Mouse (Mus musculus) ES-Bruce4 (cell line): ENCODE data around the gene Gucy2c. TPM values are rescaled to one million over a fixed set of nuclear protein-coding genes. Genes with fewer than 3 reads are reported as not detected.

Source experiments
- H3K27ac ChIP-seq: 2 replicates; pipeline ENCODE4 v1.5.1; 2012; ENCODE audit warnings: low read length, inconsistent platforms; ENCODE audit not compliant: insufficient read depth
- H3K27me3 ChIP-seq: 2 replicates; pipeline ENCODE4 v1.6.1; 2012; ENCODE audit warnings: mild to moderate bottlenecking, low read length, inconsistent platforms; ENCODE audit not compliant: control insufficient read depth, poor library complexity, insufficient read depth, severe bottlenecking
- H3K36me3 ChIP-seq: 2 replicates; pipeline ENCODE4 v1.6.1; 2012; ENCODE audit warnings: inconsistent platforms, mild to moderate bottlenecking, low read length, moderate library complexity; ENCODE audit not compliant: control insufficient read depth, poor library complexity, insufficient read depth, severe bottlenecking
- H3K4me1 ChIP-seq: one replicate; pipeline ENCODE4 v1.8.1; 2011; ENCODE audit warnings: low read length; ENCODE audit not compliant: control insufficient read depth, insufficient read depth
- H3K4me3 ChIP-seq: 2 replicates; pipeline ENCODE4 v1.5.1; 2011; ENCODE audit warnings: low read depth, mild to moderate bottlenecking, low read length
- H3K9ac ChIP-seq: 2 replicates; pipeline ENCODE4 v1.6.1; 2012; ENCODE audit warnings: low read depth, mild to moderate bottlenecking, inconsistent platforms; ENCODE audit not compliant: poor library complexity, severe bottlenecking
- H3K9me3 ChIP-seq: replicated peaks from 2 replicates; pipeline ENCODE4 v1.6.1; 2012; ENCODE audit warnings: mild to moderate bottlenecking, low read length, inconsistent platforms; ENCODE audit not compliant: control insufficient read depth, poor library complexity, insufficient read depth, severe bottlenecking
- CTCF ChIP-seq: IDR thresholded peaks from one replicate; pipeline ENCODE4 v1.8.1; 2011; ENCODE audit warnings: low read depth, low read length
- EP300 ChIP-seq: IDR thresholded peaks from 2 replicates; pipeline ENCODE4 v1.6.1; 2011; ENCODE audit warnings: low read depth, low read length; ENCODE audit not compliant: insufficient read depth
- POLR2A ChIP-seq: IDR thresholded peaks from one replicate; pipeline ENCODE4 v1.8.1; 2011; ENCODE audit warnings: low read length; ENCODE audit not compliant: insufficient read depth
- polyA plus RNA-seq: library from polyadenylated mRNA; stranded (reverse); fragments of >200 nt; gene quantifications from 2 replicates; pipeline ENCODE4 v1.2.4, GENCODE M21; 2011; ENCODE audit warnings: low read depth; ENCODE audit not compliant: missing spikeins, insufficient read depth, insufficient read length

Gene Gucy2c
- polyA plus RNA-seq, 1 experiment = not detected

DNA sequence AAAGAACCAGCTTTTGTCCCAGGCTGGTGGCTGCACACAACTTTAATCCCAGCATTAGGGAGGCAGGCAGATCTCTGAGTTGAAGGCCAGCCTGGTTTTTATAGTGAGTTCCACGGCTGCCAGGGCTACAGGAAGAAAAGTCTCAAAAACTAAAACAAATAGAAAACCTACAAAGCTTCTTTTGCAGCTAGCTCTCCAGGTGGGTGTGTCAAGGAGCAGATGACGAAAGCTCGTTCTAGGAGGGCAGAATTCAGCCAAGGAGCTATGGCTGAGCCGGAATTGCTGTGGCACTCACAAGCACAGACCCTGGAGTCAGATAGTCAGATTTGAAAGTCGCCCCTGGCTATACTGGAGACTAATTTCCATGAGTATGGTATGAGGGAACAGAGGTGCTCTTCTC lies 25.3 kb upstream of the Gucy2c start:
- no peaks in the 10 kb centered on the region for H3K9me3 ChIP-seq
- H3K36me3 ChIP-seq = peaks cover 9% of the 10 kb centered on the region; the same call in 1 of the 2 replicates
- TF ChIP-seq EP300 = no peak
- no peak for TF ChIP-seq POLR2A
- TF ChIP-seq CTCF = no peak
- H3K4me1 ChIP-seq = peaks cover 6% of the 10 kb centered on the region
- H3K9ac ChIP-seq = peak overlapping the region; percentile 85
- peak overlapping the region; percentile 95 for H3K27ac ChIP-seq
- no peaks in the 10 kb centered on the region for H3K27me3 ChIP-seq
- H3K4me3 ChIP-seq = peak overlapping the region; percentile 20

- no peak overlapping the region for H3K4me3 ChIP-seq
- TF ChIP-seq CTCF (no peak), POLR2A (no peak)
- H3K9me3 ChIP-seq = peaks cover 3% of the 10 kb centered on the region; the same call in 1 of the 2 replicates
- H3K36me3 ChIP-seq = peaks cover 9% of the 10 kb centered on the region; the same call in 1 of the 2 replicates
- no peak overlapping the region for H3K27ac ChIP-seq
- no peak overlapping the region for H3K9ac ChIP-seq
- peaks cover 6% of the 10 kb centered on the region for H3K4me1 ChIP-seq
- H3K27me3 ChIP-seq = no peaks in the 10 kb centered on the region; the same call in 1 of the 2 replicates
Observed at GRCm38 (mm10) chr6:136805409-136805775, 23.8 kb upstream of the Gucy2c start.

DNA sequence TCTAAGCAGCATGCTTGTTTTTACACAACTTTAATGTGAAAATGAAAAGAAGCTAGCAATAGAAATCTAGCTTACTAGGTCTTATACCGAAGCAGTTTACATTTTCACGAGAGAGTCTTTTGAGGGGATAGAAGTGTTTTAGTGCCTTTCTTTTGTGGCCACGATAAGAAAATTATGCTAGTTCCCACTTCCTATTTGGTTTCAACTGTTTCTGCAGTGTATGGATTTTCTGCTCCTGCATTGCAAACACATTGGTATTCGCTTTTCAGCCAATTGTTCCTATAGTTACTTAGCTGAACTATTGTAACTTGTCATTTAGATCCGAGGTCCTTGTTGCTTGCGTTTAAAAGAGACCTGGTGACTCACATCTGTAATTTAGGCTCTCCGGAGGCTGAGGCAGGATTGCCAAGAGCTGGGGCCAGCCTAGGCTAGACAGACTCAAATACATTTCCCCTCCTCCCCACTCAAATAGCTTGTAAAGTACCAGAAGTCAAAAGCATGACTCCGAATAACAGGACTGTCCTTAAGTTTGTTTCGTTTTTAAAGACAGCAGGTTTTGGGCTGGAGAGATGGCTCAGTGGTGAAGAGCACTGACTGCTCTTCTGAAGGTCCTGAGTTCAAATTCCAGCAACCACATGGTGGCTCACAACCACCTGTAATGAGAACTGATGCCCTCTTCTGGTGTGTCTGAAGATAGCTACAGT lies 23.3 kb upstream of the Gucy2c start:
- peak overlapping the region; percentile 29; the same call in 1 of the 2 replicates for H3K9ac ChIP-seq
- peaks cover 3% of the 10 kb centered on the region; the same call in 1 of the 2 replicates for H3K9me3 ChIP-seq
- 0 out of 2 replicates have a peak overlapping the region, but pooled peaks have one; percentile 8 for H3K4me3 ChIP-seq
- H3K27me3 ChIP-seq = no peaks in the 10 kb centered on the region; the same call in 1 of the 2 replicates
- peaks cover 4% of the 10 kb centered on the region; the same call in 1 of the 2 replicates for H3K36me3 ChIP-seq
- TF ChIP-seq POLR2A (no peak), EP300 (no peak), CTCF (no peak)
- H3K4me1 ChIP-seq = peaks cover 4% of the 10 kb centered on the region
- H3K27ac ChIP-seq = peak overlapping the region; percentile 54

- Histone ChIP-seq H3K4me3 (peak within 1 kb of the TSS; percentile 65), H3K27ac (peak within 1 kb of the TSS; percentile 67), H3K36me3 (no peaks in the 10 kb centered on the region), H3K4me1 (peaks cover 4% of the 10 kb centered on the region), H3K9ac (peak within 1 kb of the TSS; percentile 68), H3K9me3 (peaks cover 3% of the 10 kb centered on the region; the same call in 1 of the 2 replicates), H3K27me3 (no peaks in the 10 kb centered on the region; the same call in 1 of the 2 replicates)
- peak; percentile 92 for TF ChIP-seq POLR2A
- 0 out of 2 replicates have a peak, but pooled peaks have one; percentile 10 for TF ChIP-seq EP300
- TF ChIP-seq CTCF = no peak
Observed at GRCm38 (mm10) chr6:136803739-136804633, 22.4 kb upstream of the Gucy2c start, which contains the start of gene Hist4h4. TSS of gene Hist4h4 (minus strand) at chr6:136804415.

DNA sequence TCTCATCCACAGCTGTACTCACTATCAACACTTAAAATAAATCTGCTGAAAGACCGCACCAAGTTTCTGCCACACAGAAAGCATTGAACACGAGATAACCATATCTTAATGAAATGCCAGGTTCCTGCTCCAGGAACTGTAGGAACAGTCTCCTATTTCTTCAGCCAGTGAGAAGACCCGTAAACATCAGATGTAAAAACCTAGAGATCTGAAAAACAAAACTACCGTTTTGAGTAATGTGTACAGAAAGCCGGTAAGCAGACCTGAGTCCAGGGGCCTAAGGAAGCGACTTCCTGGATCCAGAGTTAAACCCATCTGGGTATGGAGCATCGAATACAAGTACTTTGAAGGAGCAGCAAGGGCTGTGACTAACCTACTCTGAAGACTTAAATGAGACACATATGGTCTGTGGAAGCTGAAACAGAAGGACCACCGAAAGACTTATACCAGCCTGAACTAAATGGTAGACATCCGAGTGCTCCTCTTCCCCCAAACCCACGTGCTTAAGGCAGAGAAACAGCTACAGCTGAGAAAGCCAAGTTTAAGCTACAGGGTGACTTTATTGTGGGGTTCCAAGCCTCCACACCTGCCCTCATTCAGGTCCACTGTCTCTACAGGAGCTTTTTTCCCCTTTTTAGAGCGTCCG lies 21.7 kb upstream of the Gucy2c start:
- H3K9ac ChIP-seq = peak overlapping the region; percentile 68
- H3K27me3 ChIP-seq = no peaks in the 10 kb centered on the region; the same call in 1 of the 2 replicates
- TF ChIP-seq EP300 = no peak
- no peak for TF ChIP-seq CTCF
- no peak for TF ChIP-seq POLR2A
- peak overlapping the region; percentile 22; the same call in 1 of the 2 replicates for H3K27ac ChIP-seq
- peak overlapping the region; percentile 34 for H3K4me3 ChIP-seq
- H3K4me1 ChIP-seq = peaks cover 4% of the 10 kb centered on the region
- no peaks in the 10 kb centered on the region for H3K36me3 ChIP-seq
- peaks cover 3% of the 10 kb centered on the region; the same call in 1 of the 2 replicates for H3K9me3 ChIP-seq
